Mouse (Mus musculus) heart, adult 18-20 months (tissue): Measurements from ENCODE around the gene Wdr38. TPM values are rescaled to one million over a fixed set of nuclear protein-coding genes. Genes with fewer than 3 reads are reported as not detected.
A peak's percentile ranks its signal among the peaks of the same experiment; 100 is the strongest.

ENCODE experiments used
- DNase-seq, 2 experiments: peaks; one replicate each; pipeline ENCODE4 v3.0.0; 2021 to 2022; ENCODE audit warnings: mixed read lengths in 1 of 2
- long read RNA-seq, 2 experiments: library from polyadenylated mRNA; stranded (forward); transcript quantifications; one replicate each; pipeline ENCODE4 v2.0.0; 2021
- total RNA-seq, 2 experiments: library from RNA; stranded (reverse); gene quantifications; 2 replicates each; pipeline ENCODE4 v1.2.3; 2021

Wdr38 gene
- total RNA-seq, result under 1 TPM in 1 of 2 experiments, not detected in 1; 0.18 TPM
- long read RNA-seq, experiment 1, result 0 reads
- long read RNA-seq, experiment 2, result 0 reads

GRCm38 (mm10) chr2:38997386-38998374 lies at the start of gene Wdr38:
Gene Wdr38, plus strand, starts transcription at chr2:38997476.
- DNase-seq, result peak; percentile 91 to 94

GRCm38 (mm10) chr2:38947566-38947965 lies 49.7 kb upstream of the Wdr38 start:
- DNase-seq, result peak in 1 of 2 experiments; percentile 40

- peak; percentile 89 to 93 for DNase-seq
Observed at GRCm38 (mm10) chr2:38950281-38950719, 47.0 kb upstream of the Wdr38 start.

GRCm38 (mm10) chr2:38953152-38953883 lies 44.0 kb upstream of the Wdr38 start:
- peak; percentile 79 to 86 for DNase-seq

- DNase-seq, result no peak
Observed at GRCm38 (mm10) chr2:38956062-38956461, 41.2 kb upstream of the Wdr38 start.

GRCm38 (mm10) chr2:38957671-38958223 lies 39.5 kb upstream of the Wdr38 start:
- DNase-seq, result no peak

GRCm38 (mm10) chr2:38964198-38964597 lies 33.1 kb upstream of the Wdr38 start:
- no peak for DNase-seq

GRCm38 (mm10) chr2:38969650-38970049 lies 27.6 kb upstream of the Wdr38 start:
- DNase-seq, result no peak

- DNase-seq, result no peak
Observed at GRCm38 (mm10) chr2:38970057-38970456, 27.2 kb upstream of the Wdr38 start.

GRCm38 (mm10) chr2:38973223-38973622 lies 24.1 kb upstream of the Wdr38 start:
- DNase-seq, result no peak

GRCm38 (mm10) chr2:38973701-38974100 lies 23.6 kb upstream of the Wdr38 start:
- DNase-seq, result no peak

- DNase-seq, result no peak
Observed at GRCm38 (mm10) chr2:38974171-38974570, 23.1 kb upstream of the Wdr38 start.

- DNase-seq, result no peak
Observed at GRCm38 (mm10) chr2:38975181-38975580, 22.1 kb upstream of the Wdr38 start.

GRCm38 (mm10) chr2:38975941-38976805 lies 21.1 kb upstream of the Wdr38 start:
- no peak for DNase-seq

- DNase-seq, result no peak
Observed at GRCm38 (mm10) chr2:38977837-38978236, 19.4 kb upstream of the Wdr38 start.

GRCm38 (mm10) chr2:38983456-38983855 lies 13.8 kb upstream of the Wdr38 start:
- DNase-seq, result no peak

- DNase-seq, result peak; percentile 82 to 89
Observed at GRCm38 (mm10) chr2:38986580-38986979, 10.7 kb upstream of the Wdr38 start.

GRCm38 (mm10) chr2:38987371-38987770 lies 9.9 kb upstream of the Wdr38 start:
- DNase-seq, result no peak

GRCm38 (mm10) chr2:38987803-38988510 lies 9.3 kb upstream of the Wdr38 start:
- DNase-seq, result no peak

- no peak for DNase-seq
Observed at GRCm38 (mm10) chr2:38988929-38989328, 8.3 kb upstream of the Wdr38 start.

GRCm38 (mm10) chr2:38992004-38992403 lies 5.3 kb upstream of the Wdr38 start:
- no peak for DNase-seq
